Mouse (Mus musculus) G1E (cell line): Measurements from ENCODE around the gene Abtb1. TPM values are rescaled to one million over a fixed set of nuclear protein-coding genes. Genes with fewer than 3 reads are reported as not detected.

Experiments
- ATAC-seq: 2 replicates; pipeline ENCODE4 v1.8.0; 2016; ENCODE audit warnings: mild to moderate bottlenecking; ENCODE audit not compliant: insufficient number of reproducible peaks, poor library complexity, low FRiP score, severe bottlenecking; ENCODE audit errors: extremely low read depth
- DNase-seq: peaks from one replicate; pipeline ENCODE4 v3.0.0; 2012; ENCODE audit warnings: low spot score
- H3K27me3 ChIP-seq: 2 replicates; pipeline ENCODE4 v1.6.1; 2012; ENCODE audit warnings: mild to moderate bottlenecking, low read length, inconsistent platforms; ENCODE audit not compliant: insufficient read depth
- H3K36me3 ChIP-seq: replicated peaks from 2 replicates; pipeline ENCODE3; 2012; ENCODE audit warnings: mild to moderate bottlenecking, inconsistent platforms
- H3K4me1 ChIP-seq: 2 replicates; pipeline ENCODE4 v1.6.1; 2012; ENCODE audit warnings: low read depth, low read length, inconsistent platforms, mixed read lengths; ENCODE audit not compliant: insufficient read depth
- H3K4me3 ChIP-seq: 2 replicates; pipeline ENCODE4 v1.5.1; 2012; ENCODE audit warnings: low read depth, mild to moderate bottlenecking, inconsistent platforms, low read length, moderate library complexity, mixed read lengths
- H3K9me3 ChIP-seq: replicated peaks from 2 replicates; pipeline ENCODE4 v1.6.1; 2012; ENCODE audit warnings: inconsistent platforms
- CTCF ChIP-seq: IDR thresholded peaks from 2 replicates; pipeline ENCODE4 v1.5.1; 2012; ENCODE audit warnings: low read depth, low read length, inconsistent platforms, mixed read lengths
- GATA1 ChIP-seq: IDR thresholded peaks from 2 replicates; pipeline ENCODE4 v1.6.1; 2012; ENCODE audit warnings: borderline replicate concordance, low read length, inconsistent platforms, mixed read lengths
- GATA2 ChIP-seq: IDR thresholded peaks from 2 replicates; pipeline ENCODE4 v1.6.1; 2012; ENCODE audit warnings: low read depth, low read length, inconsistent platforms, borderline replicate concordance
- POLR2AphosphoS5 ChIP-seq: IDR thresholded peaks from 2 replicates; pipeline ENCODE4 v1.6.1; 2012; ENCODE audit warnings: low read depth, low read length, inconsistent platforms; ENCODE audit not compliant: insufficient replicate concordance
- TAL1 ChIP-seq: conservative IDR thresholded peaks from 2 replicates; pipeline ENCODE4 v1.6.1; 2012; ENCODE audit warnings: low read depth, low read length, inconsistent platforms, mixed read lengths
- polyA plus RNA-seq: library from polyadenylated mRNA; stranded (reverse); fragments of >175 nt; gene quantifications from 2 replicates; pipeline ENCODE4 v1.2.3, GENCODE M21; 2012
- total RNA-seq, 2 experiments: library from RNA; stranded (forward) in 1 of 2; stranded (reverse) in 1 of 2; fragments of 200-1000 nt in 1 of 2; fragments of >200 nt in 1 of 2; fragmentation: Nextera tagmentation in 1 of 2; gene quantifications; 2 replicates each; pipeline ENCODE4 v1.2.3; 2014 to 2017

The Abtb1 gene
- total and polyA plus RNA-seq, 3 experiments, result 17.5 to 50.3 (median 22.2) TPM

DNA sequence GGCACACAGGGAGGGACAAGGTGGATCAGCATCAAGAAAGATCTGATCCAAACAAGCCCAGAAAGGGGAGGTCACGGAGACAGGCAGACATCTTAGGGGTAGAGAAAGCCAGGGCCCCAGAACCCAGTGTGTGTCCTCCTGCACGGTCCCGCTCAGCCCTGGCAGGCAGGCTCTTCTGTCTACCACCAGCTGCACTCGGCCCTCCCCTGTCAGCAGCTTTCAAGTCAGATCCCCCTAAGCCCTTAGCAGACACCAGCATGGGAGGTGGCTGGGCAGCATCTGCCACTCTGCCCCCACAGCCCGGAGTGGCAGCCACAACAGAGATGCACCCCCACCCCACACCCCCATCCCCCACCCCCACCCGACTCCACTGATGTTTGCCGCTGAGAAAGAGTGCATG is 31.0 kb upstream of the Abtb1 start:
- no peak overlapping the region for H3K4me3 ChIP-seq
- TF ChIP-seq CTCF (no peak), GATA1 (no peak), TAL1 (no peak), GATA2 (no peak), POLR2AphosphoS5 (no peak)
- peaks cover 44% of the 10 kb centered on the region for H3K27me3 ChIP-seq
- ATAC-seq, result no peak
- no peaks in the 10 kb centered on the region for H3K36me3 ChIP-seq
- H3K9me3 ChIP-seq, result peaks cover 11% of the 10 kb centered on the region
- no peaks in the 10 kb centered on the region for H3K4me1 ChIP-seq
- DNase-seq, result no peak

DNA sequence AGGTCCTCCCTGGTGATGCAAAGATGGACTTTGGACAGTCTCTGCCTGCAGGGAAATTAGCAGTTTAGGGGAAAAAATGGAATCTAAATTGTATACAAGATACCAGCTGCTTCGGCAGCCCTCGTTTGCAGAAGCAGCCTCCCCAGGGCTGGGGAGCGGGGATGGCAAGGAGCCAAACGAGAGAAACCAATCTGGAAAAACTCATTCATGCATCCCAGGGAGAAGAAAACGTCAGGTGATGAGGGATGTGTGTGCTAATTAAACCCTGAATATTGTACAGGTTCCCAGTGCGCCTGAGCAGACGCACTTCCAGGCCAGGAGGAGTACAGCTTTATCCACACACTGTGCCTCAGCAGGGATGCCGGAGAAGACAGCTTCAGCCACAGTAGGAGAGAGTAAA is 29.8 kb upstream of the Abtb1 start:
- no peaks in the 10 kb centered on the region for H3K36me3 ChIP-seq
- H3K4me1 ChIP-seq, result no peaks in the 10 kb centered on the region
- no peak for DNase-seq
- no peak overlapping the region for H3K4me3 ChIP-seq
- peaks cover 53% of the 10 kb centered on the region for H3K27me3 ChIP-seq
- TF ChIP-seq GATA2 (no peak), GATA1 (no peak), TAL1 (no peak), POLR2AphosphoS5 (no peak), CTCF (no peak)
- ATAC-seq, result no peak
- H3K9me3 ChIP-seq, result peaks cover 11% of the 10 kb centered on the region

DNA sequence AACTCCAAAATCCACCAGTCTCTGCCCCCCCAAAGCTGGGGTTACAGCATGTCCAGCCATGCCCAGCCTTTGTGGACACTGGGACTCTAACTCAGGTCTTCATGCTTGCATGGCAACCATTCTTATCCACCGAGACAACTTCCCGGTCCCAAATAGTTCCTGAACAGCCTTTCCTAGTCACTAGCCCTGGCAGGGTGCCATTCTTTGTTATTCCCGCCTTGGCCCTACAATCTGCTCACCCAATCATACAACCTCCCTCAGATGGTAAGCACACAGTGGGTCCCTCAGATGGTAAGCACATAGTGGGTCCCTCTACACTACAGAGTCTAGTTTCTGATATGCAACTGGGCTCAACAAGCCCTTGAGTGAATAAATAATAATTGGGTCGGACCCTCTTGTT is 28.8 kb upstream of the Abtb1 start:
- H3K27me3 ChIP-seq, result peaks cover 62% of the 10 kb centered on the region

DNA sequence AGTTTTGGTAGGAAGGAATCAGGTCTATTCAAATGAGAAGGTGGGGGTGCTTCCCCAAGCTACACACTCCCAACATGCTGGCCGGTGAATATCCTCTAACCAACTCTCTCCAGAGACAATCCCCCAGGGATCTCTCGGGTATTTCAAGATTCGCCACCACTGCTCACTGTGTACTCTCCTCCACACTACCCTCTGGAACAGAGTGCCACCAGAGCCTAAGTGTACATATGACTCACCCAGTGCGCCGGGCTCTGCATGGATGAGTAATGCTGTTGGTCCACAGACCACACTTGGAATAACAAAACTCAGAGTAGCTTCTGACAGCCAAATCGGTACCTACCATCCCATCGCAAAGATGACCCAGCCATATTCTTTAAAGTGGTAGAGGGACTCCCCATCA is 27.7 kb upstream of the Abtb1 start:
- peaks cover 4% of the 10 kb centered on the region for H3K9me3 ChIP-seq
- peaks cover 66% of the 10 kb centered on the region for H3K27me3 ChIP-seq
- no peak overlapping the region for H3K4me3 ChIP-seq
- no peak for ATAC-seq
- no peak for DNase-seq
- TF ChIP-seq CTCF, result no peak
- no peak for TF ChIP-seq GATA2
- no peak for TF ChIP-seq GATA1
- no peak for TF ChIP-seq POLR2AphosphoS5
- no peaks in the 10 kb centered on the region for H3K4me1 ChIP-seq
- no peaks in the 10 kb centered on the region for H3K36me3 ChIP-seq

More for the DNA sequence above, 28.8 kb upstream of the Abtb1 start:
- H3K36me3 ChIP-seq, result no peaks in the 10 kb centered on the region
- no peak for ATAC-seq
- H3K4me1 ChIP-seq, result no peaks in the 10 kb centered on the region
- H3K4me3 ChIP-seq, result no peak overlapping the region
- DNase-seq, result no peak
- TF ChIP-seq TAL1 (no peak), GATA2 (no peak), POLR2AphosphoS5 (no peak), CTCF (no peak), GATA1 (no peak)
- H3K9me3 ChIP-seq, result peaks cover 11% of the 10 kb centered on the region

- no peak for DNase-seq
- ATAC-seq, result no peak
- TF ChIP-seq TAL1 (no peak), CTCF (no peak), GATA2 (no peak), GATA1 (no peak), POLR2AphosphoS5 (no peak)
Measured at GRCm38 (mm10) chr6:88865704-88866103, 23.9 kb upstream of the Abtb1 start.

GRCm38 (mm10) chr6:88860914-88861313 is 19.1 kb upstream of the Abtb1 start:
- ATAC-seq, result no peak
- Histone ChIP-seq H3K36me3 (no peaks in the 10 kb centered on the region), H3K9me3 (peaks cover 3% of the 10 kb centered on the region), H3K27me3 (peaks cover 73% of the 10 kb centered on the region), H3K4me1 (peaks cover 3% of the 10 kb centered on the region; the same call in 1 of the 2 replicates), H3K4me3 (no peak overlapping the region)
- peak; percentile 61 for DNase-seq
- TF ChIP-seq CTCF (peak; percentile 28; the same call in 1 of the 2 replicates), GATA2 (no peak)

More at GRCm38 (mm10) chr6:88865704-88866103, 23.9 kb upstream of the Abtb1 start:
- H3K27me3 ChIP-seq, result peaks cover 55% of the 10 kb centered on the region
- H3K4me3 ChIP-seq, result no peak overlapping the region
- no peaks in the 10 kb centered on the region for H3K36me3 ChIP-seq
- H3K4me1 ChIP-seq, result peaks cover 2% of the 10 kb centered on the region; the same call in 1 of the 2 replicates
- H3K9me3 ChIP-seq, result peaks cover 3% of the 10 kb centered on the region
